Mouse (Mus musculus) urinary bladder, adult 2 months (tissue): Measurements from ENCODE around the gene Tsga8. TPM values are rescaled to one million over a fixed set of nuclear protein-coding genes. Genes with fewer than 3 reads are reported as not detected.

Experiments used
- DNase-seq: peaks from one replicate; pipeline ENCODE4 v3.0.0; 2022; ENCODE audit warnings: low spot score
- polyA plus RNA-seq: library from polyadenylated mRNA; depleted of rRNA; stranded (reverse); fragments of >200 nt; gene quantifications from 2 replicates; pipeline ENCODE4 v1.2.3, GENCODE M21; 2012; rRNA removed

Tsga8 gene
- polyA plus RNA-seq = not detected in 2 replicates

DNA sequence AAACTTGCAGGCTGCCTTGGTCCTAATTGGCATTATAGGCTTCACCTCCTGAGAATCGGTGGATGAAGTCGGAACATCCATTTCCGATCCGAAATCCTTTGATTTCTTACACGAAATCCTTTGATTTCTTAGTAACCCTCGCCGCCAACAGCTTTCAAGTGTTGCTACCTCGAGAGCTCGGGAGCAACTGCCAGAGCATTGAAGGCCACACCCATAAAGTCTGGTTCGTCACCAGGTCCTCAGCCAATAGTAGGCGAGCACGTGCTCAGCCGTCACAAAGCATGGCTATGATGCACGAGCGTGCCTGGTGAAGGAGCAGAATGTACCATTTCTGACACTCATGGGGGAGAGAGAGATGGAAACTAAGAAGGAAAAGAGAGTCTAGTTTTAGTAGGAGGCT, at the start of gene Tsga8:
Gene Tsga8 (minus strand): TSS at position 327 of the 400 bp plus-strand sequence.
- no peak for DNase-seq
